Mouse (Mus musculus): Measurements from ENCODE around the gene Rapgef6.

- TF ChIP-seq POLR2A (IDR thresholded peaks at IDR 0.05; ENCODE audit: control insufficient read depth, extremely low read depth, insufficient read depth, low read length, poor library complexity), result no peak
- TF ChIP-seq CTCF (IDR thresholded peaks at IDR 0.05; ENCODE audit: borderline replicate concordance, control insufficient read depth, extremely low read depth, insufficient read depth, low read length, poor library complexity), result no peak
Observed at GRCm38 (mm10) chr11:54492559-54492958, 30.1 kb upstream of the Rapgef6 start.

Measured in thymus, adult 2 months (tissue).